Mouse (Mus musculus) heart, adult 2 months (tissue): ENCODE data around the gene D3Ertd254e.

Experiments
- EP300 ChIP-seq: fragments of 200-500 bp; IDR thresholded peaks from 2 replicates; pipeline ENCODE4 v1.6.1; 2011; ENCODE audit warnings: low read depth, low read length, control low read depth; ENCODE audit not compliant: insufficient read depth
- POLR2A ChIP-seq: fragments of 200-500 bp; IDR thresholded peaks from 2 replicates; pipeline ENCODE4 v1.6.1; 2011; ENCODE audit warnings: mild to moderate bottlenecking, low read depth, low read length, control low read depth; ENCODE audit not compliant: insufficient read depth

DNA sequence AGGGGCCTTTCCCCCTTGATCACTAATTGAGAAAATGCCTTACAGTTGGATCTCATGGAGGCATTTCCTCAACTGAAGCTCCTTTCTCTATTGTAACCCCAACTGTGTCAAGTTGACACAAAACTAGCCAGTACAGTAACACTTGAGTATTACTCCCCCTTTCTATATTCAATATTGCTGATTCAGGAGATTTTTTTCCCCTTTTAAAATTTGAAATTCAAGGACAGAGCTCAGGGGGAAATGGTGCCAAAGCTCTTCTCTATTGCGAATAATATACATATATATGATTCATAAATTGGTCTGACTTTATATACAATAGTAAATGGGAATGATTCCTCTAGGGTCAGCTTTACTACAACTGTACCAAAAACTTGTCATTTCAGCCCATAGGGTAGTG lies 282 bp upstream of the D3Ertd254e start:
- TF ChIP-seq POLR2A, result no peak
- no peak for TF ChIP-seq EP300
